Mouse (Mus musculus) CH12.LX (cell line): ENCODE measurements at regions not wholly inside any gene's neighbourhood (a gene's known extent, or its start where the extent isn't known, plus 50 kb on each side); places are given as distances from the start of the nearest gene placed in this dataset.

ENCODE experiments used
- DNase-seq: peaks from one replicate; pipeline ENCODE4 v3.0.0-alpha.2; 2013; ENCODE audit errors: extremely low read depth
- H3K27ac ChIP-seq: 2 replicates; pipeline ENCODE4 v1.5.1; 2012; ENCODE audit warnings: low read depth, mild to moderate bottlenecking, control low read depth, moderate library complexity; ENCODE audit not compliant: insufficient read depth
- H3K27me3 ChIP-seq: replicated peaks from 2 replicates; pipeline ENCODE3; 2012; ENCODE audit warnings: inconsistent platforms
- H3K36me3 ChIP-seq, 2 experiments: replicated peaks in 1 of 2; 2 replicates each; pipeline versions ENCODE3 to v1.6.1; 2012; ENCODE audit warnings: inconsistent platforms in 1 of 2, low read length in 1 of 2, mild to moderate bottlenecking in 1 of 2, mixed read lengths in 1 of 2, moderate library complexity in 1 of 2; ENCODE audit not compliant: control insufficient read depth in 1 of 2, insufficient read depth in 1 of 2
- H3K4me1 ChIP-seq, 2 experiments: 2 replicates each; pipeline ENCODE4 v1.6.1; 2012; ENCODE audit warnings: inconsistent platforms in 1 of 2, moderate library complexity in 1 of 2; ENCODE audit not compliant: insufficient read depth in 2 of 2, control insufficient read depth in 1 of 2
- H3K4me2 ChIP-seq: 2 replicates; pipeline ENCODE4 v1.6.1; 2012; ENCODE audit warnings: low read depth, mild to moderate bottlenecking, control low read depth; ENCODE audit not compliant: poor library complexity, insufficient read depth, severe bottlenecking
- H3K4me3 ChIP-seq, 3 experiments: fragments of 150-350 bp in 1 of 3; sonication (generic) in 1 of 3; replicated peaks in 1 of 3; 2 replicates each; pipeline versions ENCODE3 to v1.5.1; 2011 to 2012; ENCODE audit warnings: low read depth in 2 of 3, low read length in 2 of 3, mild to moderate bottlenecking in 2 of 3, moderate library complexity in 2 of 3, control low read depth in 1 of 3, improper control_type of control experiment in 1 of 3, inconsistent platforms in 1 of 3, mixed read lengths in 1 of 3; ENCODE audit not compliant: poor library complexity in 1 of 3
- H3K79me2 ChIP-seq: replicated peaks from 2 replicates; pipeline ENCODE4 v1.6.1; 2012; ENCODE audit warnings: mild to moderate bottlenecking, moderate library complexity; ENCODE audit not compliant: control insufficient read depth, poor library complexity, insufficient read depth, severe bottlenecking; ENCODE audit errors: extremely low read depth
- H3K9ac ChIP-seq: 2 replicates; pipeline ENCODE4 v1.6.1; 2012; ENCODE audit warnings: low read depth, mild to moderate bottlenecking, control low read depth, moderate library complexity; ENCODE audit not compliant: insufficient read depth
- H3K9me3 ChIP-seq: replicated peaks from 2 replicates; pipeline ENCODE3; 2012; ENCODE audit warnings: low read length, inconsistent platforms, mixed read lengths
- CHD2 ChIP-seq: IDR thresholded peaks from 2 replicates; pipeline ENCODE4 v1.6.1; 2011; ENCODE audit warnings: low read length, improper control_type of control experiment
- CTCF ChIP-seq, 2 experiments: IDR thresholded peaks in 1 of 2; conservative IDR thresholded peaks in 1 of 2; 2 replicates each; pipeline ENCODE4 v1.5.1; 2011 to 2012; ENCODE audit warnings: low read depth in 2 of 2, low read length in 2 of 2, improper control_type of control experiment in 1 of 2, inconsistent platforms in 1 of 2, mild to moderate bottlenecking in 1 of 2, moderate library complexity in 1 of 2
- E2F4 ChIP-seq: IDR thresholded peaks from 2 replicates; pipeline ENCODE4 v1.6.1; 2011; ENCODE audit warnings: low read depth, low read length, improper control_type of control experiment; ENCODE audit not compliant: insufficient replicate concordance
- JUND ChIP-seq: conservative IDR thresholded peaks from 2 replicates; pipeline ENCODE4 v1.6.1; 2011; ENCODE audit warnings: low read depth, low read length, improper control_type of control experiment
- NELFE ChIP-seq: IDR thresholded peaks from 2 replicates; pipeline ENCODE4 v1.6.1; 2011; ENCODE audit warnings: low read depth, low read length, improper control_type of control experiment
- PAX5 ChIP-seq: IDR thresholded peaks from 2 replicates; pipeline ENCODE4 v1.6.1; 2012; ENCODE audit warnings: low read length, inconsistent platforms, mixed read lengths
- TCF12 ChIP-seq: IDR thresholded peaks from 2 replicates; pipeline ENCODE4 v1.6.1; 2014; ENCODE audit warnings: low read depth, mild to moderate bottlenecking, inconsistent platforms, low read length, improper control_type of control experiment
- dilution Hi-C: fragments of 300-500 bp; cut with MboI; formaldehyde crosslinking; loops from 2 replicates; pipeline ENCODE4 v1.14.3; 2020; ENCODE audit warnings: low sequenced_read_pairs; ENCODE audit not compliant: extremely low pct_unique_long_range_greater_than_20kb, extremely low pct_ligation_motif_present
- in situ Hi-C: fragments of 300-500 bp; cut with MboI; formaldehyde crosslinking; loops from 3 replicates; pipeline ENCODE4 v1.14.3; 2019; ENCODE audit warnings: low sequenced_read_pairs, low pct_ligation_motif_present, low pct_unique_long_range_greater_than_20kb, mixed read lengths

DNA sequence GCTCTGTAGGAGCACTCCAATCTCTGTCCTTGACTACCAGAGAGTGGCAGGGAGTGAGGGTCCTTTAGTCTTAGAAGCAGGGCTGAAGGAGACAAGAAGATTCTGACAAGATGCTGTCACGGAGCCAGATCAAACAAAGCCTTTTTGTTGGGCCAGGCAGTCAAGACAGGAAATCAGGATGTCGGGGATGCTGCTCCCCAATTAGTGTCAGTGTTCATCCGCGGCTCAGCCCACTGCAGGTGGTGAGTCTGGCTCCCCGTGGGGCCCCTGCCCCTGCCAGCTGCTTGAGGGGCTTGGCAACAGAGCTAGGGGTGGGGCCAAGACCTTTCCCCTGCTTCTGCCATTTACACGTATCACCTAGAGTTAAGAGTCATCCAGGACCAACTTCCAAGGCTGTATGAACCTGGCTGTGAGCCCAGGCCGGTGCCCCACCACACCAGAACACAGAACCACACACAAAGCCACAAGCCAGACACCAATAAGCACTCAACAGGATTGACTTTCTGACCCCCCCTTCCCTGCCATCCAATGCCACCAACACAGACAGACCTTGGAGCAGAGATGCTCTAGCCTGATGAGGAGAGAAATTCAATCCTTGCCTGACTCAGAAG, 137.5 kb downstream of the Cct6b start:
- TF ChIP-seq E2F4 (no peak), CHD2 (no peak), JUND (no peak)
- Histone ChIP-seq H3K4me3 (no peak overlapping the region), H3K9me3 (peaks cover 2% of the 10 kb centered on the region), H3K9ac (no peak overlapping the region), H3K4me1 (no peaks in the 10 kb centered on the region), H3K36me3 (no peaks in the 10 kb centered on the region), H3K27me3 (peaks cover 96% of the 10 kb centered on the region), H3K27ac (no peak overlapping the region), H3K79me2 (no peaks in the 10 kb centered on the region), H3K4me2 (no peak overlapping the region)
- in situ Hi-C loops (loop anchor here (5.0 kb wide), 1 partner anchor 76 kb away; no protein-coding TSS in a partner anchor), dilution Hi-C loops (no loop called here)
- DNase-seq: no peak

DNA sequence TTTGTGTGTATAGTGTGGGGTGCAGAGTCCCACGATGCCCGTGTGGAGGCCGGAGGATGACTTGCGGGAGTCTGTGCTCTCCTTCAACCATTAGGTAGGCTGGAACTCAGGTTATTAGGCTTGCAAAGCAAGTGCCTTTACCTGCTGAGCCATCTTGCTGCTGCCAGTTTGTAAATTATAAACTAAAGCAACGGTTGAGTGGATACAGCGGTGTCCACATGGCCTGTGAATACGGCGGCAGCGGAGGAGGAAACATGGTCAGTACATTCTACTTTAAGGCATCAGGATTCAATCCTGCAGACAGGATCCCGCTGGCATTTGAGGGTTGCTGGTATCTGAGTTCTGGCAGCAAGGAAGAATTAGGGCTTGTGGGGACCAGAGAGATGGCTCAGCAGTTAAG, 143.1 kb downstream of the Cct6b start:
- Histone ChIP-seq H3K27me3 (peaks cover 86% of the 10 kb centered on the region), H3K4me2 (no peak overlapping the region), H3K4me3 (no peak overlapping the region), H3K9me3 (no peaks in the 10 kb centered on the region), H3K36me3 (no peaks in the 10 kb centered on the region), H3K27ac (no peak overlapping the region), H3K4me1 (no peaks in the 10 kb centered on the region), H3K9ac (no peak overlapping the region), H3K79me2 (no peaks in the 10 kb centered on the region)
- no peak for TF ChIP-seq TCF12
- no peak for TF ChIP-seq PAX5
- TF ChIP-seq CTCF (conservative IDR thresholded peaks at IDR 0.05 in 1 of 2, IDR thresholded peaks at IDR 0.05 in 1 of 2; ENCODE audit: low read depth in 2 of 2, low read length in 2 of 2): no peak
- dilution Hi-C loops (no loop called here), in situ Hi-C loops (no loop called here)
- no peak for DNase-seq

DNA sequence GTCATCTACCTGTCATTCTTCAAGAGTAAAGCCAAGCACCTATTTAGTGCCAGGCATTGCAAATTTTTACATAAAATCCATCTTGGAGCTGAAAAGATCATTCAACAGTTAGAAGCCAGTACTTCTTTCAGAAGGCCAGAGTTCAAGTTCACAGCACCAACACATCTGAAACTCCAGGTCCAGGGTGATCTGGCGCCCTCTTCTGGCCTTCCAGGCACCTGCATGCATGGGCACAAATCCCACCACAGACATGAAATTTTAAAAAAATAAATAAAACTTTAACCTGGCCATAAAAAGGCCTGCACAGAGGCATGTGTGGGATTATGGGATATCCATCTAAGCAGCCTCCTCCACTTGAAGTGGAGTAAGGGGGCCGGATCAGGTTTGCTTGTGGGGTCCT, 144.7 kb downstream of the Cct6b start:
- no peak for TF ChIP-seq NELFE
- TF ChIP-seq CTCF (conservative IDR thresholded peaks at IDR 0.05 in 1 of 2, IDR thresholded peaks at IDR 0.05 in 1 of 2; ENCODE audit: low read depth in 2 of 2, low read length in 2 of 2): peak; percentile 32 to 46; a peak in 2 of 4 replicates

More for the DNA sequence above, 144.7 kb downstream of the Cct6b start:
- H3K27me3 ChIP-seq: peaks cover 85% of the 10 kb centered on the region
- dilution Hi-C loops (no loop called here), in situ Hi-C loops (no loop called here)
- no peak for DNase-seq
- H3K36me3 ChIP-seq: no peaks in the 10 kb centered on the region
- H3K4me2 ChIP-seq: no peak overlapping the region
- no peak overlapping the region for H3K9ac ChIP-seq
- H3K9me3 ChIP-seq: peaks cover 5% of the 10 kb centered on the region
- no peak overlapping the region for H3K4me3 ChIP-seq
- H3K27ac ChIP-seq: no peak overlapping the region
- H3K4me1 ChIP-seq: peaks cover under 1 to 7% of the 10 kb centered on the region in 2 experiments; a peak in 2 of 4 replicates
- H3K79me2 ChIP-seq: no peaks in the 10 kb centered on the region
